Mouse (Mus musculus): Measurements from ENCODE around the gene B4galt3.

B4galt3 gene

DNA sequence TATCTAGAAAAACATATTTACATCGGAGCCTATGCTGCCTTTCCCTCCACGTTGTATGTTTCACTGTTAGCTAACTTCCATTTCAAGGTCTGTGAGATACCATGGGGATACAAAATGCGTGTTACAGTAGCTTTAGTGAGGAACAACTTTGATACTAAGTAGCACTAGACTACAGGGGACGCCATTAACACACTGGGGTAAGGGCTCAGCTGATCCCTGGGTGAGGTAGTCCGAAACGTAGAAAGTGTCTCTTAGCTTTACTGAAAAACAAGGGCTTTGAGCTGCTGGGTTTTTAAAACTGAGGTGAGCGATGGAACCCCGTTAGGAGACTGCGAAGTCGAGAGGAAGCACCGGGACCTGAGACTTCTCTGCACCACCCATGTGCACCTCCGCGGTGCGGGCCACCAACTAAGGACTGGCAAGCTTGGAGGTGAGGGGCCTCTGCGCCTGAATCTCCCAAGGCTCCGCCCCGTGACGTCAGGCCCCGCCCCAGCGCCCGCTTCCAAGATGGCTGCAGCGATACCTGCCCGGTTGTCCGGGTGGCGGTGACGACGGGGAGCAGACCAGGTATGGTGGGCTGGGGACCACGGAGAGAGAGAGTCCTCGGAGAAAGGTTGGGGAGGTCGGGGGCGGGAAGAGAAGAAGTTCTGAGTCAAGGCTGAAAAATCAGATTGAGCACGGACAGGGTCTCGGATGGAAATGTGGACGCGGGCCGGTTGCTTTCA lies at the start of gene B4galt3:
Gene B4galt3 (plus strand): TSS at position 481 of the 725 bp plus-strand sequence.
- in situ Hi-C loops (cut with MboI; ENCODE audit: low pct_unique_long_range_greater_than_20kb in 1 of 2, low sequenced_read_pairs in 2 of 2, unreplicated experiment in 1 of 2): no loop called here

DNA sequence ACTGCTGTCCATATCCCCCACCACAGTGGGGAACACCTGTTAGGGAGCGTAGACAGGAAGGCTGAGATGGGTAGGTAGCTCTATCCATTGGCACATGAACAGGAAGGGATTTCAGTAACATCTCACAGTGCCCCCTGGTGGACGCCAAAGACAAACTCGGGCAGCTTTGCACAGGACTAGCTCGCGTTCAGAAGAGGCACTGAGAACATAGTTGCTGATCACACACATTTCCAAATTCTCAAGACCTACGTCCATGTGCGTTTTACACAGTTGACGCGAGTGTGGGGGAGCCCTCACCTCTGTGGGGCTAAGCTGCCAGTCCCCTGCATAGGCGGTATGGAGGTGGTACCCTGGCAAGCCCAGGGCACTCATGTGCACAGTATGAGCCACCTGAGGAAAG lies 49.3 kb upstream of the B4galt3 start:
- in situ Hi-C loops (cut with MboI; ENCODE audit: low pct_unique_long_range_greater_than_20kb in 1 of 2, low sequenced_read_pairs in 2 of 2, unreplicated experiment in 1 of 2): loop anchor here in 1 of 2 experiments (5.0 kb wide), 1 partner anchor 109 kb away; the partner anchor contains the start of gene Cfap126

DNA sequence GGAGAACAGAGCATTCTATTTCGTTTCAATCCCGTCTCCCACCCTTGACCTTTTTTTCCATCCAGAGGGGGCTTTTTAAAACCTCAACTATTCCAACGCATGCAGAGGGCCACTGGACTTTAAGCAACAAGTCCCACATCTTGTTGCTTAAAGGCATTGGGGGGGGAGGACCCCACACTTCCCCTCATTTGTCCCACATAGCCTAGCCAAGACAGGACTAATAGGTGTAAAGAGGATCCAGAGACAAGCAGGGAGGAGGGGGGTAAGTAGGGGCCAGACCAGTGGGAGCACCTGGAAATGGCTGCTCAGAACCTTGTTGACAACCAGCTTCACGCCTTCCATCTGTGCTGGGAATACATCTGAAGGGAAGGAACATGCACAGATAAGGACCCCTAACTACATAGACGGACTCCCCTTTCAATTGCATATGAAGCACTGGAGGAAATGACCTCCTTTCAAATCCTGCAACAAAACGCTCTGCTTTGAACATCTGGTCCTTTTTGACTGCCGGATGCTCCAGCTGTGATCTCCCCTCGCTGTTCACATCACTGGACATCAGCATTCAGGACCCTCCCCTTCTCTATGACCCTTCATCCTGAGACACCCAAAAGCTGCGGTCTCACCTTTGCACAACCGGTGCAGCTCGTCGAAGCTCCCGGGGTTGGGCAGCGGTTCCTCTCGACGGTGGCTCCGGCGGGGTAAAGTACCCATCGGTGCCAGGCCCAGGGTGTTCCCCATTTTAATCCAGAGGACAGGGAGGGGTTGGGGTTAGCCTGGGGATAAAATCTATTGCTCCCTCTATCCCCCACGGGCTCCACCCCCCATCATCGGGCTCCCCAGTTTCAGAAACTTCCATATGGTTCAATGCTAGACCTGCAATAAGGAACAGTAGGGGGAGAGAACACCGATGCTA lies 48.6 kb upstream of the B4galt3 start:
- in situ Hi-C loops (cut with MboI; ENCODE audit: low pct_unique_long_range_greater_than_20kb in 1 of 2, low sequenced_read_pairs in 2 of 2, unreplicated experiment in 1 of 2): loop anchor here in 1 of 2 experiments (5.0 kb wide), 1 partner anchor 109 kb away; the partner anchor contains the start of gene Cfap126

DNA sequence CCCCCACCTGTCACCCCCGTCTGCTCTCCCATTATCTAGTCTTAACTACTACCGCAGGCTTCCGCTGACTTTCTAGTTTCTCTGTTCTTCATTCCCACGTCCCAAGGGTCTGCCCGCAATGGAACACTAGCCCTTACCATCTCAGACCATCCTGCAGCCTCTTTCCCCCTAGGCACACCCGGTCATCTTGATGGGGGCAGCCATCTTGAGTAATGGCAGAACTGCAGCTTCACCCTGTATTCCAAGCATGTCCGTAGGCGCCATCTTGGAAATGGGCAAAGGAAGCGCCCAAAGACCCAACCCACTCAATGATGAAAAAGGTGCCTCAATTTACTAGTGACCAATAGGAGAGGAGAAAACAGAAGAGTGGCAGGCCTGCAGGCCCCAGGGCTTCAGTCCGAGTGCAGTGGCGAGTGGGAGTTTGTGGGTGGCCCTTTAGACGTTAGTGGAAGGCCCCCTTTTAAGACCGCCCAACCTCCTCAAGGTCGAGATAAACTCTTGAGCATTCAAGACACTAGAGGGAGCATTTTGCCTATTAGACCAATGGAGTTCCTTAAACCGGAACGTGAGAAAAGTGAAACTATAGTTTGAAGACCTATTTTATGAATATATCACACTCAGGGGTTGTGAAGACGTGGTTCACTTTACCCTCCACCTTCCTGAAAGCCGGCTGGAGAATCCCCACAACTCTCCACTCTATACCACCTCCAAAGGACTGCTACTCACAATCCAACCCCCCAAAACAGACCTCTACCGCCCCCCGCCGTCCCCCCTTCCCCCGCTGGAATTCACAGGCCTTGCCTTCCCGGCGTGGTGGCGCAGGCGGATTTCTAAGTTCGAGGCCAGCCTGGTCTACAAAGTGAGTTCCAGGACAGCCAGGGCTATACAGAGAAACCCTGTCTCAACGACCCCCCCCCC lies 47.6 kb upstream of the B4galt3 start, which contains the start of gene Tomm40l:
Gene Tomm40l (minus strand): TSS at position 277 of the 918 bp plus-strand sequence.
- in situ Hi-C loops (cut with MboI; ENCODE audit: low pct_unique_long_range_greater_than_20kb in 1 of 2, low sequenced_read_pairs in 2 of 2, unreplicated experiment in 1 of 2): loop anchor here in 1 of 2 experiments (5.0 kb wide), 1 partner anchor 110 kb away; the partner anchor contains the start of gene Cfap126

DNA sequence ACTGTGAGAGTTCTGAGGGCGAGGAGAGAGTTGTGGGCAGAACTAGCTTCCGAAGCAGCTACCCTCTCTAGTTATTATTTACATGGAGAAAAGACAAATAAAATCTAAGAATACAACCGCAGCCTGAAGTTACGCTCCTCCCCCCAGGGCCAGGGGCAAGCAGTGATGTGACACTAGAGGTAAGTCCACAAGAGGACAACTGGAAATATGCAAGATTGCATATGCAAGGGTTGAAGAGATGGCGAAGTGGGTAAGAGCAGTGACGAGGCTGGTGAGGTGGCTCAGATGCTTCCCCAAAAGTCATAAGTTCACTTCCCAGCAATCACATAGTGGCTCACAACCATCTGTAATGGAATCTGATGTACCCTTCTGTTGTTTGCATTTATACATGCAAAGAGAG lies 47.0 kb upstream of the B4galt3 start:
- in situ Hi-C loops (cut with MboI; ENCODE audit: low pct_unique_long_range_greater_than_20kb in 1 of 2, low sequenced_read_pairs in 2 of 2, unreplicated experiment in 1 of 2): loop anchor here in 1 of 2 experiments (5.0 kb wide), 1 partner anchor 111 kb away; the partner anchor contains the start of gene Cfap126

DNA sequence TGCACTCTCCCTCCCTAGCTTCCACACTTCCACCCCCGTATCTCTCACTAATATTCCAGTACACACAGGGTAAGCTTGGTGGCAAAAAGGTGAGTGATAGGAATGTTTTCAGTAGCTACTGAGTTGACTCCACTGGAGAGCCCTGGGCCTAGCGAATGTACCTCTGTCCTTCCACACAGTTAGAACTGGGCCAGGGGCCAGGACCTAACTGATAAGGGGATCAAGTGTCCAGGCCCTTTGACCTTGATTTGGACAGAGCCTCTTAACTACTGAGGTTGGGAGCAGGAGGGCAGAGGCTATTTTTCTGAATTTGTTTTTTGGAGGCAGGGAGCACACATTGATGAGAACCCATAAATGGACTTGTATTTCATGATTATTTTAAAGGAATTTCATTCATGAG lies 46.3 kb upstream of the B4galt3 start:
- in situ Hi-C loops (cut with MboI; ENCODE audit: low pct_unique_long_range_greater_than_20kb in 1 of 2, low sequenced_read_pairs in 2 of 2, unreplicated experiment in 1 of 2): loop anchor here in 1 of 2 experiments (5.0 kb wide), 1 partner anchor 111 kb away; the partner anchor contains the start of gene Cfap126

DNA sequence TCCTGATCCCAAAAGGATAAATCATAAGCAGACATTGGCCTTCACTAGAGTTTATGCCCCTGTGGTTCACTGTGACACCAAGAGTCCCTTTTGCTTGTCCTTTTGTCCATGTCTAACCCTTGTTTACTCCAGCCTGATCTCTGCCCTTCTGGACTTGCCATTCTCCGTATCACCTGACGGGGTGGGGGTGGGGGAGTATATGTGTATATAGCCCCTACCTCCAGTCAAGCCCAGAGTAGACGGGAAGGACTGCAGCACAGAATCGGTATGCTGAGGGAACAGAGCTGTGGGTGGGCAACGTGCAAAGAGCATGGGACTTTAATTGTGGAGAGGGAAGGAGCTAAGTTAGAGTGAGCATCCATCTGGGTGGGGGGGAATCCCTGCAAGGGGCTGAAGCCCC lies 45.3 kb upstream of the B4galt3 start, which contains the start of gene Apoa2:
Gene Apoa2 (plus strand): TSS at position 198 of the 400 bp plus-strand sequence.
- in situ Hi-C loops (cut with MboI; ENCODE audit: low pct_unique_long_range_greater_than_20kb in 1 of 2, low sequenced_read_pairs in 2 of 2, unreplicated experiment in 1 of 2): loop anchor here in 1 of 2 experiments (5.0 kb wide), 1 partner anchor 113 kb away; the partner anchor contains the start of gene Cfap126

DNA sequence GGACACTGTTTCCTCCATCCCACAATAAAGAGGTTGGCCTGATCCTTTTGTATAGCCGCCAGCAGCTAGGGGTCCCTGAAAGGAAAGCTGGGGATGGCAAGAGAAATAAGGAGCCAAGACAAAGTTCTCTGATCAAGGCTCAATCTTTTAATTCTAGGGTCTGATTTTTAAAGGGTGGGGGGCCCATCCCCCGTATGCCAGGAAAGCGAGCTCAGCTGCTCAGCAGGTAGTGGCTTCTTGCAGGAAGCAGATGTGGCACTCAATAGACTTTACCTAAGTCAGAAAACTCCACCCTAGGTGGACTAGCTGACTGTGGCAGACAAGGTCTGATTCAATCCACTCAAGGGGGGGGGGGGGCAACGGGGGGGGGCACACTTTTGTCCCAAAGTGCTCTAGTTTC lies 43.3 kb upstream of the B4galt3 start:
- in situ Hi-C loops (cut with MboI; ENCODE audit: low pct_unique_long_range_greater_than_20kb in 1 of 2, low sequenced_read_pairs in 2 of 2, unreplicated experiment in 1 of 2): no loop called here

DNA sequence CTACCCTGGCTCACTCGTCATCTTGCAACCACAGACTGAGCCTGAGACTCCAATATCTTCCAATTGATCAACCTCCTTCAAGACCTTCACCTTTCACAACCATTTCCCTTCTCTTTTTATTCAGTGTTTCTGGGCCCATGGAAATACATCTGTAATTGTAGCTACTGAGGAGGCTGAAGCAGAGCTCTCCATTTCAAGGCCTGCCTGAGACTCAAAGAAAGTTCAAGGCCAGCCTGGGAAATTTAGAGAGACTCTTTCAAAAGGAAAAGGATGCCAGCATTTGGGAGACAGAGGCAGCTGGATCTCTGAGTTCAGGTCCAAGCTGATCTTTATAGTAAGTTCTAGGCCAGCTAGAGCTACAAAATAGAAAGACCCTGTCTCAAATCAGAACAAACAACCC lies 42.2 kb upstream of the B4galt3 start:
- in situ Hi-C loops (cut with MboI; ENCODE audit: low pct_unique_long_range_greater_than_20kb in 1 of 2, low sequenced_read_pairs in 2 of 2, unreplicated experiment in 1 of 2): no loop called here

DNA sequence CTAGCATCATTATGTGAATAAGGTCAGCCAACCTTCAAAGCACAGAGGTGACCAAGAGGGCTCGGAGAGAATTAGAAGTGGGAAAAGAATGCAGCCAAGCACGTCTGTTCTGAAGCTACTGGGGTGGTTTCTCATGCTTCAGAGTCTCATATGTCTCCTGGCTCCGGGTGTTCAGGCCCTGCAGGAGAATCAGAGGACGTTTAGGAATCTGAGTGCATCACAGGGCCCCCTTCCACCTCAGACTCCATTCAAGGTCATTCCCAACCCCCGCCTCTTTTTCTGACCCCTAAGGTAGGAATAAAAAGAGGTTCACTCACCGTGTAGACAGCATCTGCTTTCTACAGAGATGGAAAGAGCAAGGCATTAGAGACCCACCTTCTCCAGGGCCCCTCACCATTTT lies 40.4 kb upstream of the B4galt3 start:
- in situ Hi-C loops (cut with MboI; ENCODE audit: low pct_unique_long_range_greater_than_20kb in 1 of 2, low sequenced_read_pairs in 2 of 2, unreplicated experiment in 1 of 2): no loop called here

DNA sequence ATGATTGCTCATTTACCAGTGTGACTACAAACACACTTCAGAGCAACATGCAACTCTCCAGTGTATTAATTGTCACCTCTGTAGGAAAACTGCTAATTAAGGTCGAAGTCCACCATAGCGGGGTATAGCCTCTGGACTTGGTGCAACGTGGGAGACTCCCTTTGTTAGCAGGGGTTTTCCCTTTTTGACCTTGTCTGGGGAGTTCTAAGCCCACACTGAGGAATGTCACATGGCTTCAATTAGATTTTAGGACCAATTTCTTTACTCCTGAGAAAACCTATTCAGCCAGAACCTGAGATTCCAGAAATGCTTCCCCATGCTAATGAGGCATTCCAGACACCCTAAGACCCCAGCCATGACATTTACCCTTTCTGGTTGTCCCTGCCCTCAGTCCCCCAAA lies 39.9 kb upstream of the B4galt3 start:
- in situ Hi-C loops (cut with MboI; ENCODE audit: low pct_unique_long_range_greater_than_20kb in 1 of 2, low sequenced_read_pairs in 2 of 2, unreplicated experiment in 1 of 2): no loop called here

DNA sequence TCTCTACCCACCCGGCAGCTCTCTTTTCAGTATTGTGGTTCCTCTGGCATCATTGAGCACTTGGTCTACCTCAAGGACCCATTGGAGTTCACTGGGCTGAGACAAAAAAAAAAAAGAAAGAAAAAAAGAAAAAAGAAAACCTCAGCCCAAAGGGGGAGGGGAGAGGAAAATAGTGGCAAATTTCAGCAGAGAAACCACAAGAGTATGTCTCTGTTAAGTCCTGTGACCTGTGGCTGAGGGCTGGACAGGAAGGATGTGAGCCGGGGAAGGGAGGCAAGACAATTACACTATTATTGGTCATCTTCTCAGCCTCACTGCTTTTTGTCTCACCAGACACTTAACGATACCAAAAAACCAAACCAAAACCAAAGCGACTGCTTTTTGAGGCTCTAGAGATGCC lies 38.3 kb upstream of the B4galt3 start:
- in situ Hi-C loops (cut with MboI; ENCODE audit: low pct_unique_long_range_greater_than_20kb in 1 of 2, low sequenced_read_pairs in 2 of 2, unreplicated experiment in 1 of 2): no loop called here

DNA sequence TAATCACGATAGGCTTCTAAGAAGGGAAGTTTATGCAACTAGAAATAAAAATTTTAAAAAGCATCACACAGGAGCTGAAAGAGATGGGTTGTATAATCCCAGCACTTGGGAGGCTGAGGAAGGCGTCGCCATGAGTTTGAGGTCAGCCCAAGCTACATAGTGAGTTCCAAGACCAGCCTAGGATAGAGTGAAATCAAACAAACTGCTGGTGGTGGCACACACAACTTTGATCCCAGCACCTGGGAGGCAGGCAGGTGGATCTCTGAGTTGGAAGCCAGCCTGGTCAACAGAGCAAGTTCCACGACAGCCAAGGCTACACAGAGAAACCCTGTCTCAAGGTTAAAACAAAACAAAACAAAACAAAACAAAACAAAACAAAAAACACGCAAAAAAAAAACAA lies 37.8 kb upstream of the B4galt3 start:
- in situ Hi-C loops (cut with MboI; ENCODE audit: low pct_unique_long_range_greater_than_20kb in 1 of 2, low sequenced_read_pairs in 2 of 2, unreplicated experiment in 1 of 2): no loop called here

DNA sequence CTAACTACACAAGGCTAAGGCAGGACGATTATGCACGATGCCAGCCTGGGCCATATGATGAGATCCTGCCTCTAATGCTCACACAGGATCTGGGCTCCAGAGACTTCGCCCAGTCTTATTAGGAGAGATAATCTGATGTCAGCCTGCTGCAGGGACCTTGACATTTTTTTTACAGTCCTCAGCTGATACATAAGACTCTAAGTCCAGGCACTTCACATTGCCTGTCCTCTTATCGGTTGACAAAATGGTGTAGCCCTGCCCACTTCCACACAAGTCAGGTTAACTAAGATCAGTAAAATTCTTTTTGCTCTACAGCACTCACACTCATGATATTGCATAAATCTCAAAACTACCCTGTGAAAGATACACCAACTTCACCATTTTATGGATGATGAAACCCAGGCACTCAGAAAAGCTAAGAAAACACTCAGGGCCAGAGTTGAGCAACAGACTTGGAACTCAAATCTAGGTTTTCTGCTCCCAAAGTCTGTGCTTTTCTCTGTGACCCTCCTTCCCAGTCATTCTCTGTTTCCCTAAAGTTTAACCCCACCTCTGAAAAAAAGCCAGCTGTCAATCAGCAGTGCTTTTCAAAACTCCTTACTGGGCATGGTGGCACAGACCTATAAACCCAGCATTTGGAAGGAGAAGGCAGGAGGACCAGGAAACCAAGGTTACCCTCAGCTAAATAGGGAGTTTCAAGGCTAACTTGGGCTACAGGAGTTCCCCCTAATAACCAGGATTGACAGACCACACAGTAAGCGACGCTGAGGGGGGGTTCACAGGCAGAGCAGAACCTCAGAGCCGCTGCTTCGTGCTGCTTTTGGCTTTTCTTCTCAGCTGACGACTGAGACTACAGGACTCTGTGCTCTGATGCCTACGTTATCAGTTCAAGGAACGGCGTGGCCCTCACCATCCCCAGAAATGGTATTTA lies 37.1 kb upstream of the B4galt3 start:
- in situ Hi-C loops (cut with MboI; ENCODE audit: low pct_unique_long_range_greater_than_20kb in 1 of 2, low sequenced_read_pairs in 2 of 2, unreplicated experiment in 1 of 2): no loop called here

DNA sequence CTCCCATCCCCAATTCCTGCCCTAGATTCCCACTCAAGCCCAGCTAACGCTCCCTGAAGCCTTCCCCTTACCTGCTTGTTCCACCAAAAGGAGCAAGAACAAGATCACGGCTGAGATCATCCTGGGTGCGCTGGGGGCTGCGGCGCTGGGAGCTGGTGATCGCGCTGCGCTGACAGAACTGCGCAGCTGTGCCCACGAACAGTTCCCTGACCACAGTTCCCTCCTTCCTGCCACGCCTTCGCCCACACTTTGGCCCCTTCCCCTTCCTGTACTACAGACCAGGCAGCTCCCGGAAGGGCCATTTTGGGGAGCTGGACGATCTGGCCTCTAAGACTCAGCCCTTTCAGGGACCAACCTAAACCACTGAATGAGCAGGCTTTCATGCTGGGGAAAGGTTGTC lies 36.0 kb upstream of the B4galt3 start, which contains the start of gene Fcer1g:
Gene Fcer1g (minus strand): TSS at position 240 of the 400 bp plus-strand sequence.
- in situ Hi-C loops (cut with MboI; ENCODE audit: low pct_unique_long_range_greater_than_20kb in 1 of 2, low sequenced_read_pairs in 2 of 2, unreplicated experiment in 1 of 2): no loop called here

DNA sequence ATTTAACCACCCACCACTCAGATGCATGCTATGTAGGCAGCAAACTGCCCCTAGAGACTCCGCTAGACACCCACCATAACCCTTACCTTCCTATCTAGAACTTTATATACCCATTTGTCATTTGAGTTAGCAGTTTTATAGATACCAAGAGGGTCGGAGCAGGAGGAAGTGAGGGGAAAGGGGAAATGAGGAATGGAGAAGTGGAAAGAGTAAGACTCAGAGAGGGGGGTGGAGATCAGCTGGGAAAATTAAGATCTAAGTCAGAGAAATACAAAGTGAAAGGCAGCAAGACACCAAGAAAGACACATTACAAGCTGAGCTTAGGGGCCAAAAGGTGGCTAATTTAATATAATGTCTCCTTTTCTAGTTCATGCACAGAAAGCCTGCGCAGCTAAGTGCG lies 35.6 kb upstream of the B4galt3 start:
- in situ Hi-C loops (cut with MboI; ENCODE audit: low pct_unique_long_range_greater_than_20kb in 1 of 2, low sequenced_read_pairs in 2 of 2, unreplicated experiment in 1 of 2): no loop called here

DNA sequence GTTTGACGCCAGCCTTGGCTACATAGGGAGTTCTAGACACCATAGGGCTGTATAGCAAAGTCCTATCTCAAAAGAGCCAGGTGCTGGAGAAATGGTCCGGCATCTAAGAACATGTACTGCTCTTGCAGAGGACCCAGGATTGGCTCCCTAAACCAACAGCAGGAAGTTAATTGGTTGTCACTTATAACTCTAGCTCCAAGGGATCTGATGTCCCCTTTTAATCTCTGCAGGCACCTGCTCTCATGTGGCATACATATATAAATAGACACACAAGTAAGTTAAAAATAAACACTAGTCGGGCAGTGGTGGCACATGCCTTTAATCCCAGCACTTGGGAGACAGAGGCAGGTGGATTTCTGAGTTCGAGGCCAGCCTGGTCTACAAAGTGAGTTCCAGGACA lies 34.3 kb upstream of the B4galt3 start:
- in situ Hi-C loops (cut with MboI; ENCODE audit: low pct_unique_long_range_greater_than_20kb in 1 of 2, low sequenced_read_pairs in 2 of 2, unreplicated experiment in 1 of 2): no loop called here
